Mouse (Mus musculus) left cerebral cortex, adult 9 months (tissue): ENCODE results near the gene Iqcc.

Experiments
- DNase-seq, 2 experiments: peaks; one replicate each; pipeline ENCODE4 v3.0.0; 2022; ENCODE audit warnings: low spot score in 2 of 2

The Iqcc gene

GRCm38 (mm10) chr4:129578466-129578865 is 40.4 kb downstream of the Iqcc start, which contains the start of gene Fam167b:
Gene Fam167b, minus strand, starts transcription at chr4:129578549.
- peak in 1 of 2 experiments; percentile 20 for DNase-seq

- no peak for DNase-seq
These were observed 41.2 kb downstream of the Iqcc start for GRCm38 (mm10) chr4:129577688-129578087.

- peak in 1 of 2 experiments; percentile 58 for DNase-seq
These were observed 41.9 kb downstream of the Iqcc start for GRCm38 (mm10) chr4:129576863-129577491.

GRCm38 (mm10) chr4:129575171-129575844 is 43.6 kb downstream of the Iqcc start:
- no peak for DNase-seq

- no peak for DNase-seq
These were observed 45.5 kb downstream of the Iqcc start, which contains the start of gene Lck for GRCm38 (mm10) chr4:129573430-129573829. Gene Lck, minus strand, starts transcription at chr4:129573641.

GRCm38 (mm10) chr4:129573093-129573370 is 45.9 kb downstream of the Iqcc start:
- DNase-seq = no peak

- DNase-seq = no peak
These were observed 46.4 kb downstream of the Iqcc start for GRCm38 (mm10) chr4:129572236-129573092.

GRCm38 (mm10) chr4:129571551-129572084 is 47.3 kb downstream of the Iqcc start:
- DNase-seq = no peak

GRCm38 (mm10) chr4:129570028-129570427 is 48.9 kb downstream of the Iqcc start:
- DNase-seq = no peak

GRCm38 (mm10) chr4:129568366-129568765 is 50.5 kb downstream of the Iqcc start:
- DNase-seq = no peak

- no peak for DNase-seq
These were observed 53.8 kb downstream of the Iqcc start for GRCm38 (mm10) chr4:129565139-129565538.
